Mouse (Mus musculus) heart, embryonic 13.5 days (tissue): ENCODE data around the gene Camk2d. TPM values are rescaled to one million over a fixed set of nuclear protein-coding genes. Genes with fewer than 3 reads are reported as not detected.

Source experiments
- ATAC-seq: fragments of 200-750 bp; cut with Nextera tagmentation; 2 replicates; pipeline ENCODE4 v1.8.0; 2017; ENCODE audit warnings: moderate TSS enrichment; ENCODE audit not compliant: insufficient number of reproducible peaks, low FRiP score, low TSS enrichment; ENCODE audit errors: extremely low read depth
- H3K27ac ChIP-seq: fragments of 300-500 bp; sonication (generic); replicated peaks from 2 replicates; pipeline ENCODE4 v1.5.1; 2015; ENCODE audit warnings: moderate library complexity, mild to moderate bottlenecking, inconsistent platforms
- H3K27me3 ChIP-seq: fragments of 300-500 bp; sonication (generic); replicated peaks from 2 replicates; pipeline ENCODE4 v1.6.1; 2015; ENCODE audit warnings: mild to moderate bottlenecking, inconsistent platforms
- H3K36me3 ChIP-seq: fragments of 300-500 bp; sonication (generic); 2 replicates; pipeline ENCODE4 v1.6.1; 2015; ENCODE audit warnings: mild to moderate bottlenecking, inconsistent platforms
- H3K4me1 ChIP-seq: fragments of 300-500 bp; sonication (generic); 2 replicates; pipeline ENCODE4 v1.6.1; 2015; ENCODE audit warnings: inconsistent platforms
- H3K4me2 ChIP-seq: fragments of 300-500 bp; sonication (generic); 2 replicates; pipeline ENCODE4 v1.6.1; 2015; ENCODE audit warnings: inconsistent platforms, mild to moderate bottlenecking, moderate library complexity
- H3K4me3 ChIP-seq: fragments of 300-500 bp; sonication (generic); 2 replicates; pipeline ENCODE4 v1.5.1; 2015; ENCODE audit warnings: moderate library complexity, mild to moderate bottlenecking, inconsistent platforms
- H3K9ac ChIP-seq: fragments of 300-500 bp; sonication (generic); 2 replicates; pipeline ENCODE4 v1.6.1; 2015; ENCODE audit warnings: inconsistent platforms, mild to moderate bottlenecking, moderate library complexity
- H3K9me3 ChIP-seq: fragments of 300-500 bp; sonication (generic); 2 replicates; pipeline ENCODE4 v1.6.1; 2016; ENCODE audit warnings: inconsistent platforms
- WGBS: fragments of 180-500 bp; shearing (Covaris S2); methylation state at CpG from one replicate; pipeline ENCODE4 v1.1.7; 2015; ENCODE audit warnings: mixed read lengths; 5-methylcytosine and 5-hydroxymethylcytosine counted together
- polyA plus RNA-seq: library from polyadenylated mRNA; unstranded; fragments of >200 nt; fragmentation: Nextera tagmentation; extraction: Ambion mirVana; gene quantifications from 2 replicates; pipeline ENCODE4 v1.2.1, GENCODE M21; 2015

Camk2d gene
- polyA plus RNA-seq, 1 experiment from 2014 or later, result 87.4 TPM

- no peak overlapping the region for H3K4me2 ChIP-seq
- no peaks in the 10 kb centered on the region for H3K36me3 ChIP-seq
- no peaks in the 10 kb centered on the region for H3K27me3 ChIP-seq
- peaks cover 65% of the 10 kb centered on the region for H3K4me1 ChIP-seq
- H3K27ac ChIP-seq, result 0 out of 2 replicates have a peak overlapping the region, but pooled peaks have one; percentile 15
- WGBS, result 61% methylated on average over 1 of the region's 1 CpGs
- no peak for ATAC-seq
- no peaks in the 10 kb centered on the region for H3K9me3 ChIP-seq
- H3K4me3 ChIP-seq, result no peak overlapping the region
- H3K9ac ChIP-seq, result no peak overlapping the region
Observed at GRCm38 (mm10) chr3:126653118-126653517, 57.0 kb downstream of the Camk2d start.

GRCm38 (mm10) chr3:126656173-126656572 is 60.1 kb downstream of the Camk2d start:
- no peak overlapping the region for H3K9ac ChIP-seq
- WGBS, result 45% methylated on average over 3 of the region's 3 CpGs
- H3K4me1 ChIP-seq, result peaks cover 83% of the 10 kb centered on the region
- H3K27ac ChIP-seq, result peak overlapping the region; percentile 55
- ATAC-seq, result no peak
- H3K27me3 ChIP-seq, result no peaks in the 10 kb centered on the region
- no peak overlapping the region for H3K4me3 ChIP-seq
- H3K9me3 ChIP-seq, result no peaks in the 10 kb centered on the region
- H3K36me3 ChIP-seq, result no peaks in the 10 kb centered on the region
- no peak overlapping the region for H3K4me2 ChIP-seq

DNA sequence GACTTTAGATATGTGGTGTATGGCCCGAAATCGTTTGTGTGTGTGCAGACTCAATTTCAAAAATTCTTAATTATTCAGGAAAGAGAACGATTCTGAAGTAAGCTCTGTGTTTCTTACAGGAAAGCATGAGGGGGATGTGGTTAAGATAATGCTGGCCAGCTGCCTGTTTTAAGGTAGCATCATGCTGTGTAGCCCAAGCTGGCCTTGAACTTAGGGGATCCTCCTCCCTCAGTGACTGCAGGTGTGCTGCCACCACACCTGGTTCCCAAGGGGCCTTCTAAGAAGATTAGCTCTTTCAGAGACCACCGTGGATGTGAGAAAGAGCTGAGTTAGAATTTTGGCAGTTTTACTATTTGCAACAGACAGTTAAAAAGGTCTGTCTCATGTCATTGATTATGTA is 61.8 kb downstream of the Camk2d start:
- Histone ChIP-seq H3K27me3 (no peaks in the 10 kb centered on the region), H3K4me2 (no peak overlapping the region), H3K27ac (peak overlapping the region; percentile 33; the same call in 1 of the 2 replicates), H3K4me1 (peaks cover 74% of the 10 kb centered on the region), H3K9ac (no peak overlapping the region), H3K4me3 (no peak overlapping the region), H3K9me3 (no peaks in the 10 kb centered on the region), H3K36me3 (no peaks in the 10 kb centered on the region)
- ATAC-seq, result no peak
- 47% methylated on average over 4 of the region's 4 CpGs for WGBS

- H3K27me3 ChIP-seq, result no peaks in the 10 kb centered on the region
Observed at GRCm38 (mm10) chr3:126658791-126659190, 62.7 kb downstream of the Camk2d start.

DNA sequence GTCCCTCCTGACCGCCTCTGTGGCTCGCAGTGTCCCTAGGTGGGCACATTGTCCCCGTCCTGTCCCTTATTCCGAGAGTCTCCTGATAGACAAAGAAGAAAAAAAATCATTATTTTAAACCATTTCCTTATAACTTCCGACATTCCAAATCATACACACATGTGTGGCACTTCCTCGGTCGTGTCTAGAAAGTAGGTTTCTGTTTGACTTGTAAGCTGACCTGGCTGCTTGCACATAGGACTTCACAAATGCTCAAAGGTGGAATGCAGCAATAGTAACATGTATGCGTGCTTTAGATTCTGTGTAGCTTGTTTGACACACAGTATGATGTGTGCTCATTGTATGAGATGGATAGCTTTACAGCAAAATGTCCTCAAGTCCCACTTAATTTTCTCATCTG is 63.1 kb downstream of the Camk2d start:
- Histone ChIP-seq H3K4me2 (peak overlapping the region; percentile 55), H3K9ac (peak overlapping the region; percentile 38), H3K4me3 (peak overlapping the region; percentile 0; the same call in 1 of the 2 replicates), H3K36me3 (no peaks in the 10 kb centered on the region), H3K27ac (peak overlapping the region; percentile 94), H3K9me3 (no peaks in the 10 kb centered on the region), H3K4me1 (peaks cover 76% of the 10 kb centered on the region), H3K27me3 (no peaks in the 10 kb centered on the region)
- 57% methylated on average over 8 of the region's 8 CpGs for WGBS
- ATAC-seq, result no peak

More at GRCm38 (mm10) chr3:126658791-126659190, 62.7 kb downstream of the Camk2d start:
- peak; percentile 35; the same call in 1 of the 2 replicates for ATAC-seq
- peak overlapping the region; percentile 55 for H3K4me2 ChIP-seq
- H3K4me3 ChIP-seq, result peak overlapping the region; percentile 0; the same call in 1 of the 2 replicates
- H3K4me1 ChIP-seq, result peaks cover 75% of the 10 kb centered on the region
- H3K36me3 ChIP-seq, result no peaks in the 10 kb centered on the region
- H3K9ac ChIP-seq, result peak overlapping the region; percentile 38
- 25% methylated on average over 10 of the region's 10 CpGs for WGBS
- no peaks in the 10 kb centered on the region for H3K9me3 ChIP-seq
- H3K27ac ChIP-seq, result peak overlapping the region; percentile 94

- H3K36me3 ChIP-seq, result no peaks in the 10 kb centered on the region
- peak overlapping the region; percentile 94 for H3K27ac ChIP-seq
- 38% methylated on average over 8 of the region's 8 CpGs for WGBS
- no peak overlapping the region for H3K4me3 ChIP-seq
- peak overlapping the region; percentile 39 for H3K9ac ChIP-seq
- H3K4me1 ChIP-seq, result peaks cover 77% of the 10 kb centered on the region
- ATAC-seq, result no peak
- no peaks in the 10 kb centered on the region for H3K9me3 ChIP-seq
- H3K4me2 ChIP-seq, result peak overlapping the region; percentile 34
- no peaks in the 10 kb centered on the region for H3K27me3 ChIP-seq
Observed at GRCm38 (mm10) chr3:126659832-126660564, 63.9 kb downstream of the Camk2d start.

- Histone ChIP-seq H3K9me3 (no peaks in the 10 kb centered on the region), H3K36me3 (no peaks in the 10 kb centered on the region), H3K27me3 (no peaks in the 10 kb centered on the region), H3K4me3 (no peak overlapping the region), H3K4me2 (peak overlapping the region; percentile 34), H3K9ac (peak overlapping the region; percentile 39), H3K4me1 (peaks cover 79% of the 10 kb centered on the region), H3K27ac (peak overlapping the region; percentile 94)
- no peak for ATAC-seq
- WGBS, result 38% methylated on average over 2 of the region's 2 CpGs
Observed at GRCm38 (mm10) chr3:126660575-126660974, 64.5 kb downstream of the Camk2d start.

DNA sequence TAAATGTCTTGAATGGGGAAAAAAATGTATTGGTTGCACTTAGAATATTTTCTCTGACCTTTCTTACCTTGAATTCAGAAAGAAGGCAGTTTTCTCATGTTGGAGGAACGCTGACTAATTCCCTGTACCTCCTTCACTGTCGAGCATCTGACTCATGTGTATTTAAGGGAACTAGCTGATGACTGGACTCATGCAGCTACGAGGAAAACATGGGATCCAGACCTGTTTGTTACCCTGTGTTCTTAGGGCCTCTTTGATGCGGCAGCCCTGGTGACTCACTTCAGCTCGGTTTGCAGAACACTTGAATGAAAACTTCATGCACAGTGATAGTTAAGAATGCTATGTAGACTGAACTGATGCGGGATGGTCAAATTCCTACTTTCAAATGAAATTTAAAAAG is 64.9 kb downstream of the Camk2d start:
- H3K27me3 ChIP-seq, result no peaks in the 10 kb centered on the region
- ATAC-seq, result no peak
- H3K4me2 ChIP-seq, result peak overlapping the region; percentile 34
- peaks cover 80% of the 10 kb centered on the region for H3K4me1 ChIP-seq
- H3K9me3 ChIP-seq, result no peaks in the 10 kb centered on the region
- H3K9ac ChIP-seq, result peak overlapping the region; percentile 39; the same call in 1 of the 2 replicates
- peak overlapping the region; percentile 94 for H3K27ac ChIP-seq
- no peaks in the 10 kb centered on the region for H3K36me3 ChIP-seq
- H3K4me3 ChIP-seq, result no peak overlapping the region
- 32% methylated on average over 6 of the region's 6 CpGs for WGBS

DNA sequence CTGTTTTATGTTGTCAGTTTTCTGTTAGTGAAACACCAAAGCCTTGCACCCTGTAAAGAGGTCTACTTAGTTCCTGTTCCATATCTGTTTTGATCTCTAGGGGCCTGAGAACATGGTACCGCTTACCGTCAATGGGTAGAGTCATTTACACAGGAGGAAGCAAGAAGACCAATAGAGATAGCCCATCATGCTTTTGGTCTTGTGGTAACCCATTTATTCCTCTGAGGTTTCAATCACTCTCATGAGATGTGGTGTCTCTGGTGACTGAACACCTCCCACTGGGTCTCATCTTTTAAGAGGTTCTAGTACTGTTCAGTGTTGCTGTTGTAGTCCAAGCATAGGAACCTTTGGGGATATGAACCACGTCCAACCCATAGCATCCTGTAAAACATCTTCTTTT is 65.8 kb downstream of the Camk2d start:
- H3K4me1 ChIP-seq, result peaks cover 74% of the 10 kb centered on the region
- H3K27ac ChIP-seq, result peak overlapping the region; percentile 94; the same call in 1 of the 2 replicates
- 84% methylated on average over 3 of the region's 3 CpGs for WGBS
- H3K36me3 ChIP-seq, result no peaks in the 10 kb centered on the region
- H3K9me3 ChIP-seq, result no peaks in the 10 kb centered on the region
- H3K27me3 ChIP-seq, result no peaks in the 10 kb centered on the region
- ATAC-seq, result no peak
- H3K9ac ChIP-seq, result no peak overlapping the region
- H3K4me3 ChIP-seq, result no peak overlapping the region
- no peak overlapping the region for H3K4me2 ChIP-seq

GRCm38 (mm10) chr3:126663436-126663835 is 67.3 kb downstream of the Camk2d start:
- H3K4me3 ChIP-seq, result no peak overlapping the region
- H3K4me1 ChIP-seq, result peaks cover 80% of the 10 kb centered on the region
- ATAC-seq, result no peak
- no peaks in the 10 kb centered on the region for H3K9me3 ChIP-seq
- no peaks in the 10 kb centered on the region for H3K27me3 ChIP-seq
- WGBS, result 71% methylated on average over 5 of the region's 5 CpGs
- H3K9ac ChIP-seq, result peak overlapping the region; percentile 42; the same call in 1 of the 2 replicates
- no peak overlapping the region for H3K4me2 ChIP-seq
- H3K27ac ChIP-seq, result no peak overlapping the region
- no peaks in the 10 kb centered on the region for H3K36me3 ChIP-seq

DNA sequence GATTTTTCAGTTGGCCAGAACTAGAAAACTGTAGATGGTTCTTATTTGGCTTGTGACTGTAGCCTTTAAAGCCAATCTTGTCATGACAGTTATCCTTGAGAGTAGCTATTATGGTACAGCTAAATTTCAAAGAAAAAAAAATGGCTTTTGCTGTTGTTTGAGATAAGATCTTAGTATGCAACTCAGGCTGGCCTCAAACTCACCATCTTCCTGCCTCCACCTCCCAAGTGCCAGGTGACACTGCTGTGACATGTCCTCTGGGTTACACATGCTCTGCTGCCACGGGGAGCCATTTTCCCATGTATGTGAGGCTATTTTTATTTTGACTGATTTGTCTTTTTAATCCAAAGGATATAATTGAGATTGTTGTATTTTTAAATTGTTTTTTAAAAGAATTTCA is 69.8 kb downstream of the Camk2d start:
- Histone ChIP-seq H3K4me3 (no peak overlapping the region), H3K9me3 (no peaks in the 10 kb centered on the region), H3K27me3 (no peaks in the 10 kb centered on the region), H3K9ac (no peak overlapping the region), H3K36me3 (no peaks in the 10 kb centered on the region), H3K4me1 (peaks cover 74% of the 10 kb centered on the region), H3K27ac (no peak overlapping the region), H3K4me2 (no peak overlapping the region)
- ATAC-seq, result no peak
- WGBS, result 67% methylated on average over 1 of the region's 1 CpGs

- peak overlapping the region; percentile 37 for H3K4me2 ChIP-seq
Observed at GRCm38 (mm10) chr3:126667019-126667418, 70.9 kb downstream of the Camk2d start.

More at GRCm38 (mm10) chr3:126667019-126667418, 70.9 kb downstream of the Camk2d start:
- Histone ChIP-seq H3K27ac (peak overlapping the region; percentile 80), H3K36me3 (no peaks in the 10 kb centered on the region), H3K9ac (0 out of 2 replicates have a peak overlapping the region, but pooled peaks have one; percentile 11), H3K27me3 (no peaks in the 10 kb centered on the region), H3K9me3 (no peaks in the 10 kb centered on the region), H3K4me3 (no peak overlapping the region), H3K4me1 (peaks cover 79% of the 10 kb centered on the region)
- ATAC-seq, result 0 out of 2 replicates have a peak, but pooled peaks have one; percentile 25
- 92% methylated on average over 11 of the region's 11 CpGs for WGBS
